Mouse (Mus musculus) left cerebral cortex, adult 8-10 months (tissue): ENCODE data around the gene Lmx1b. TPM values are rescaled to one million over a fixed set of nuclear protein-coding genes. Genes with fewer than 3 reads are reported as not detected.

Source experiments
- DNase-seq, 2 experiments: peaks; one replicate each; pipeline ENCODE4 v3.0.0; 2022; ENCODE audit warnings: low spot score in 2 of 2
- total RNA-seq, 4 experiments: library from RNA; stranded (reverse); gene quantifications; 2 replicates each; pipeline ENCODE4 v1.2.4; 2022

Gene Lmx1b
- total RNA-seq, 4 experiments from 2014 or later = 0.35 to 0.98 (median 0.60) TPM

DNA sequence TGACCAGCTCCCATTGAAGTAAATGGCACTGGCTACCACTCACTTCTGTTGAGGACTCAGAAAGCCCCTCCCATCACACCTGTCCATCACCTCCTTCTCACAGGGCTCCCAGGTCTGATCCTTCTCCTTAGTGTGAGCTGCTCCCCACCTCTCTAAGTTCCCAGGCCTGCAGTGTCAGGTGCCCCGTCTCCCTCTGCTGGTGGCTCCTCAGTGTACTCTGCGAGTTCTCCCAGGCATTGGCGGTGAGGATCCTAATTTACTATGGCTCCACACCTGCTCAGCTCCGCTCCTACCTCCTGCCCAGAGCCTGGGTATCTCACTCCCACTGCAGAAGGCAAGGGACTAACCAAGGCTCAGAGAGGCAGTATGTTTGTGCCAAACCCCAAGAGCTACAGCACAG lies 57.0 kb downstream of the Lmx1b start:
- DNase-seq = no peak

DNA sequence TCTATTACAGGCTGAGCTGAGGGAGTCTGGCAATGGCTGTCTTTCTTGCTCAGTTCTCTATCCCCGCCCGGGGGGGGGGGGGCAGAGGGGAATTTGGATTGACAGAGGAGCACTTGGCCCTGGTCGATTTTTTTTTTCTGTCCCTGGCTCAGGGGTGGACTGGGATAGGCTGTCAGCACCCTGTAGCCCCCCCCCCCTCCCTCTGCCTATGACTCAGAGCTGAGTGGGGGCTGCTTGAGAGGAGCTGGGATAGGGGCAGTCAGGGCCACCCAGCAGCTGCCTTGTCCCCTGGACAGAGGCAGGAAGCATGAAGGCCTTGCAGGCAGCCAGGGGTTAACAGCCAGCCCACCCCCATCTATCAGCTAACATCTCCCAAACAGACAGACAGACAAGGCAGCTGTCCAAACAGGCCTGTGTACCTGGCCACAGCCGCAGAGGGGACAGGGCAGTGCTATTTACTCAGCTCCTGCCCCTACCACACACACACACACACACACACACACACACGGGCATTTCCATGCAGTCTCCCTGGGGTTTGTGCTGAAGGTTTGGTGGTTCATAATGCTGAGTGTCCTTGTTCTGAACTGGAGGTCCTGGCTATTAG lies 57.8 kb downstream of the Lmx1b start:
- DNase-seq = no peak

DNA sequence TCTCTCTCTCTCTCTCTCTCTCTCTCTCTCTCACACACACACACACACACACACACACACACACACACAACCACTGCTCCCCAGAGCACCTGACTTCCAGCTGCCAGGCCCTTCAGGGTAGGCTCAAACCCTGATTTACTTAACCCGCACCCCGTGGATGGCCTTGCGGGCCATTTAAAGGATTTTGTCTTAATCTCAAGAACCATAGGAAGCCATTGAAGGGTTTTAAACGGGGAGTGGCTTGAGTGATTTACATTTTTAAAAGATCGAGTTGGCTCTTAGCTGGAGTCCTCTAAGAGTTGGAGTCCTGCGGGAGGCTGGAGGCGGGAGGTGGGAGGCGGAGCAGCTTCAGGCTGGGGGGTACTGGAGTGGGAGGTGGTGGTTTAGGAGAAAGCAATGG lies 58.4 kb downstream of the Lmx1b start:
- no peak for DNase-seq

DNA sequence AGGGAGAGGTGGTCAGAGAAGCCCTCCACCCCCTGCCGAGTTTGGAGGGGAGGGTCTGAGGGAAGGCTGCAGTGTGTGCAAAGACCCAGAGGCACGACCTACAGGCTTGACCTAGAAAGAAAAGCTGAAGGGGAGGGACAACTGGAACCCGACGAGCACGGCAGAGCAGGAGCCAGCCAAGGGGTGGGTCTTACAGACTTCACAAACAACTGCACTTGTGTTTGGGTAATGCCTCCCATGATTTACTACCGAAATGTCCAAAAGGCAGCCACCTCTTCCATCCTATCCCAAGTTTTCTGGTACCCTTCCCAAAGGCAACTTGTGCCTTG lies 58.9 kb downstream of the Lmx1b start:
- DNase-seq = no peak

DNA sequence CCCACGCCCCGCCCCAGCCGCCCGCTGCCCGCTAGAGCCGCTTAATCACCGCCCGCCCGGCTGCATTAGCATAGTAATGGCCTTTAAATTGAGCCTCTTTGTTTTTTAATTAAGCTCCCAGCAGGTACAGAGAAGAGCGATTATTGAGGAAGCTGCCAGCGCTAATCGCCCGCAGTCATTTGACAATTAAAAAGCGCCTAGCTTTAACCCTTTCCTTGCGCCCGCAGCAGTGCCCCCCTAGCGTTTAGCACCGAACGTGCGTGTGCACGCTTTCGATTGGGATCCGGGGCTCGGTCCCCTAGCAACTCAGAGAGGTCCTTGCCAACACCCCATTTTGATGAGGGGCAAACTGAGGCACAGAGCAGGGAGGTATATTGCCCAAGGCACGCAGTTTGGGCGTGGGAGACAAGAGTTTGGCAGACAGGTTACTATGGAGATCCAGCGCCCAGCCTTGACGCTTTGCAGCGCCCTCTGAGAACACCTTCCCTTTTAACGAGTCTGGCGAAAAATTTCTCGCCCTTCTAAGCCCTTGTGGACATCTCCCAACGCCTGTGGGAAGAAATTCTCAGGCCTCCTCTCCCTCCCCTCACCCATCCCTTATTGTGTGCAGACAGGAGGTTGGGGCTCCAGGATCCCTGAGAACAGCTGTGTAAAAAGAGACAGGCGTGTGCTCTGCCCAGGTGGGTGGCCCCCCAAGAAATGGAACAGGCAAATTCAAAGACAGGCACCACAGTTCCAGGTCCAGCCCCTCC lies 59.4 kb downstream of the Lmx1b start:
- DNase-seq = peak in 1 of 2 experiments; percentile 25

GRCm38 (mm10) chr2:33575406-33575805 lies 64.9 kb downstream of the Lmx1b start:
- no peak for DNase-seq

DNA sequence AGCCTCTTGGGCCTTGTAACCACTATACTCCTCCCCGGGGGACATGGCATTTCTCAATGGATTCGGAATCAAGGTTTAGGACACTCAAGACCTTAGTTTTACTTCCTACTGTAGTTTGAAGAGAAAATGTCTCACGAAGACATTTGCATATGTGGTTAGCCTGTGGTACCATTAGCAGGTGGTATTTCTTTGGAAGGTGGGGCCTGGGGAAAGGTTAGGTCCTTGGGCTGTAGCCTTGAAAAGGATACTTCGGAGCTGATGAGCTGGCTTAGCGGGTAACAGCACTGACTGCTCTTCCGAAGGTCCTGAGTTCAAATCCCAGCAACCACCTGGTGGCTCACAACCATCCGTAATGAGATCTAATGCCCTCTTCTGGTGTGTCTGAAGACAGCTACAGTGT lies 67.2 kb downstream of the Lmx1b start:
- DNase-seq = no peak

DNA sequence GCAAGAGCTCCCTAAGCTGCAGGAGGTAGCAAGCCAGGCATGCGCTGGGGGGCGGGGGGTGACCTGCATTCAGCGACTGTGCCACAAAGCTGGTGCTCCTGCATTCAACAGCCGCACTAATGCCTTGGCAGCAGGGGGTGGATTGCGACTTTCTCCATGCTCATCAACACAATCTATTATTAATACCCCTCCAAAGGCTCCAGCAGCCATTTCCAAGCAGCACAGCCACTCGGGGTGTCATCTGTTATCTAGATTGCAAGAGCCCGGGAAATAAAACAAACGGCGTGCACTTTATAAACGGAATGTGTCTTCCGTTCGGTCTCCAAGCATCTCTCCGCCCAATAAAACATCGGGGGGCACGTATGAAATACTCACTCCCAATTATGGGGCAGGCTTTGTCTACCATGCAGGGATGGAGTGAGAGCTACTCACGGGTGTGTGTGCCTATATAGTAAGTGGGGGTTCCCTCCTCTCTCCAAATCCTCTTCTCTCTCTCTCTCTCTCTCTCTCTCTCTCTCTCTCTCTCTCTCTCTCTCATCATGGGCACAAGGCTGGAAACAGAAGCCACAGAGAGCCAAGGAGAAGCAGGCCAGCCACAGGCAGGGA lies 69.0 kb downstream of the Lmx1b start:
- no peak for DNase-seq

GRCm38 (mm10) chr2:33569698-33570097 lies 70.6 kb downstream of the Lmx1b start:
- DNase-seq = no peak

- no peak for DNase-seq
Measured at GRCm38 (mm10) chr2:33569240-33569639, 71.1 kb downstream of the Lmx1b start.

DNA sequence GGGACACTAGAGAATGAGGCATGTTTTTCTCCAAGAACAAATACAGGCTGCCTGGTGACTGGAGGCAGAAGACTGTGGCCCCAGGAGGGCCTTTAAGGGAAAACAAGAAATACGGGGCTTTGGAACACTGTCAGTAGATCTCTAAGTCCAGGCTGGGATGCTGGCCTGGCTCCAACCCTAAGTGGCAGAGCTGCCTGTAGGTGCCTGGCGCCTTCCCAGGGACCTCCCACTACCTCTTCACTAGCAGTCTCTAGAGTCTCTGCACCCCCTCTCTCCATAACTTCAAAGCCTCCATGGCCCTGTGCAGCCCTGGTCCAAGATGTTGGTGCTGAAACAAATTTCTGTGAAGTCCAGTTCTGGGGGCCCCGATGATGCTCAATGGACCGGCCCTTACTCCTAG lies 74.4 kb downstream of the Lmx1b start:
- no peak for DNase-seq

DNA sequence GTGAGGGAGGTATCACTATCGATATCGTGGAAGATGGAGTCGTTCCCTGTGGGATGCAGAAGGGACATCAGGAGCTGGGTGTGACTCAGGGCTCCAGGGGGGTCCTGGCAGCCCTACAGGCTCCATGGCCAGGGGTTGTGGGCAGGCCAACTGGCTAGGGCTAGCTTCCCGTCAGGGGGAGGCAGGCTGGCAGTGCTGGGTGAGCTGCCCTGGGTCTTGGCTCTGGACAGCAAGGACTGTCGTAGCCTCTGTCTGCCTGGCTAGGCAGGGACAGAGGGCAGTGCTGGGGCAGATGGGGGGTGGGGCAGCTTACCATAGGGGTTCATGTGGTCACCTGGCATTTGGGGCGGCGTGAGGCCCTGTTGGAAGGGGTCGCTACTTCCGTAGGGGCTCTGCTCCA lies 75.6 kb downstream of the Lmx1b start:
- DNase-seq = no peak

DNA sequence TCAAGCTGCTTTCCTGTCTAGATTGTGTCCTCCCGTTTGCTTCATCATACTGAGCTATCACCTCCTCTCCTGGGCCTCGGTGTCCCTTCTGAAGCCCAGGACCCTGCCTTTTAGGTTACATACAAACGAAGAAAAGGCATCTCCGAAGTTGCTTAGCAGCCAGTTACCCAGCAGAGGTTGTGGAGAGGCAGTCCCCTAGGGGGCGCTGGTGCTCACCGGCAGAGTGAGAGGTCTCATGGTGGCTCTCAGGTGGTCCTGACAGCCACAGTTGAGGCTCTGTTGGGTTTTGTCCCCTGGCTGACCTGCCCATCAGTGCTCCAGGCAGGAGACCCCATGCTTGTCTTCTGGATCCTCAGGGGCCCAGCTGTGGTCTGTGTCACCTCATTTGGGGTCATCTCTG lies 80.6 kb downstream of the Lmx1b start:
- peak; percentile 41 to 54 for DNase-seq

DNA sequence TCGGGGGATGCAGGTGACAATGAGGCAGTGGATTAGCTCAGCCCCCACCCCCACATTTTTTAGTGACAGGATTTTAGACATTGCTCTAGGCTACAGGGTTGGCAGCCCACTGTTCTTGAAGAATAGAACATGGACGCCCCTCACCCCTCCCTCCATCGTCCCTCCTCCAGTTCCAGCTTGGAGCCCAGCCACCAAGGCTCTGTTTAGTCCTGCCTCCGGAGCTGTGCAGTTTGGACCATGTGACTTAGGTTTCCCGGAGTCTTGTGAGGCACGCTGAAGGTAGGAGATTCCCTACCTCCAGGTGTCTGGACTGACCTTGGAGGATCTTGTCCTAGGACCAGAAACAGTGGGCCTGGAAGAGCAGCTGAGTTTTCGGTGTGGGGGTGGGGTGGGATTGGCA lies 81.0 kb downstream of the Lmx1b start:
- no peak for DNase-seq

DNA sequence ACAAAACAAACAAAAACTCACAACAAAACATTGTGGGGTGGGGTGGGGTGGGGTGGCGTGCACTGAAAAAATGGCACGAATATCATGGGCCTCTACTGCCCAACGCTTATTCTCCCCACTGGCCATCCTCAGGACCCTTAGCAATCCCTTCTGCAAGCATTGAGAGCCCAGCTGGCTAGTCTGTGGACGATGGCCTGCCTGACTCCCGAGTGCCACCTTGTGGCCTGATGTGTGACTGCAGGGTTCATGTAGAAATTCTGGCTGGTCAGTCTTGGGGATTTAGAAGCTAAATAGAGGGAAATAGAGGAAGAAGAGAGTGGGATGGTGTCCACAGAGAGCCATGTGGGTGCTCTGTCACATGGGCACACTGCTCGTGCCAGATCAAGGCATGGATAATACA lies 82.1 kb downstream of the Lmx1b start:
- DNase-seq = peak; percentile 47 to 77

GRCm38 (mm10) chr2:33555573-33555972 lies 84.7 kb downstream of the Lmx1b start:
- DNase-seq = no peak

DNA sequence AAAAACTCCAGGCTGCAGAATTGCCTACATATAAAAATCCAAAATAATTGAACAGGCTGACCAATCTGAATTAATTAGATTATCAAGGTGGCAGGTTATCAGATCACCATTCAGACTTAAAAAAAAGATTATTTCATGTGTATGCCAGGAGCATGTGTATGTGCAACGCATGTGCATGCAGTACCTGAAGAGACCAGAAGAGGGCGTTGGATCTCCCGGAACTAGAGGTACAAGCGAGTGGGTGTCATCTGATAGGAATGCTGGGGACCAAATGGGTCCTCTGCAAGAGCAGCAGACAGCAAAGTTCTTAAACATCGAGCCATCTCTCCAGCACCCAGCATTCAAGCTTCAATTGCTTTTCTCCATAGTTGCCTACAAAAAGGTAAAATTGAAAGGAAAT lies 87.6 kb downstream of the Lmx1b start:
- DNase-seq = no peak

DNA sequence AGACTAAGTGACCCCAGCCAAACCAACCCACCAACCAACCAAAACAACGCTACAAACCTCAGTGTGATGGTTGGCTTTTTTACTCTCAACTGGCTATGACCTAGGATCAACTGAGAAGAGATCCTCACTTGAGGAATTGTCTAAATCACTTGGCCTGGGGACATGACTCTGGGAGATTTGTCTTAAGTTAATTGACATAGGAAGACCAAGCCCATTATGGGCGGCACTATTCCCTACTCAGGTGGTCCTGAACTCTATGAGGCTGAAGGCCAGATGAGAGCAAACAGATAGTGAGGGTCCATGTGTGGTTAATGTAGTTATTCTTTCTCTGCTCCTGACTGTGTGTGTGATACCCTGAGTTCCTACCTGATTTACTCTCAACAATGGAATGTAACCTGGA lies 92.7 kb downstream of the Lmx1b start:
- DNase-seq = no peak

DNA sequence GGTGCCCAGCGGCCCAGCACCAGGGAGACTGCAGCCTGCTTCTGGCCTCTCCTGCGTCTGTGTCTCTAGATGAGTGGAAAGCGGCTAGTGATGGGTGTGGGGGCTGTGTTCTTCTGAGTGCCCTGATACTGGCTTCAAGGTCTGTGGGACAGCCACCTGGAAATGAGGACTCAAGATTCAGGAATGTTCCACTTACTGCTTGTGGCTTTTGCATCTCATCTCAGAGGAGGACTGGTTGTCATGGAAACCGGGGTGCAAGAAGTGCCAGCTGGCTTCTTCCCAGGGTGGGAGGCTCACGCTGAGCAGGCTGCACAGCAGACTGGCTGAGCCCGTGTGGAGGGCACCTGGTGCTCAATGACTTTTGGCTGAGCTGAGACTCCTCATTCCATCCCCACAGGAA lies 93.4 kb downstream of the Lmx1b start:
- DNase-seq = peak; percentile 77 to 96

DNA sequence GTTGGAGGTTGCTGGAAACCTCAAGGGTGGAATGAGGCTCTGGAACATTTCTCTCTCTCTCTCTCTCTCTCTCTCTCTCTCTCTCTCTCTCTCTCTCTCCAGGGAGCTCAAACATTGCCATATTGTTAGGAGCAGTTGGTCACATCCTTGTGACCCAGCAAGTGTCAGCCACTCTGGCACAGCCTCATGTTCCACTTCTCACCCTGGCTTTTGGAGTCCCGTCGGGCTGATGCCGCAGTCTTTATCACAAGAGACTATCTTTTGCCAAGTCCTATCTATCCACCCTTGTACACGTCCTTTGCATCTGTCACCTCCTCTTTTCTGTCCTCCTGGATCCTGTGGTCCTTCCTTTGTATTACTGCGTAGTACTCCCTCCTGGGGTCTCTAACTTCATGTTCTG lies 94.3 kb downstream of the Lmx1b start:
- no peak for DNase-seq

GRCm38 (mm10) chr2:33544781-33545566 lies 95.3 kb downstream of the Lmx1b start:
- DNase-seq = no peak

DNA sequence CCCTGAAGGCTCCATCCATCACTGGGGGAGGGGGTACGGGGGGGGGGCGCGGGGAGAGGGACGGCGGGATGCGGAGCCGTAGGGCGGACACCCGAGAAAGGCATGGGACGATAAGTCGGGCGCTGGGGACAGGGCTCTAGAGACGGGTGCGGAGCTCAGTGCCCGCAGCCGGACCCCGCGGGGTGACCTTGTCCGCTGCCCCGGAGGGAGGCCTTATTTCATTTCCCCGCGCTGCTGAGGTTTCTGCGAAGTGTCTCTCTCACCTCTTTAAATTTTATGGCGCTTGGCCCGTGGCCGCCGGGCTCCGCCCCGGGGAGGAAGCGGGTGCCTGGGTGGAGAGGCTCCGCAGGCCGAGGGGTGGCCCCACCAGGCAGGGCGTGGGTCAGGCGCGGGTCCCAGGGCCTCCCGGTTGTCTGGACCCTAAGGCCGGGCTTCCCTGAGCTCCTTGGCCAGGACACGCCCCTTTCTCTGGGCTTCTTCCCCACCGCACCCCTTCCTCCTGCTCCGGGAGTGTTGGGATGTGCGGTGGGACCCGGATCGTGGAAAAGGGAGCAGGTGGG lies 96.0 kb downstream of the Lmx1b start:
- DNase-seq = no peak
